Mouse (Mus musculus): ENCODE results near the gene Adam10. TPM values are rescaled to one million over a fixed set of nuclear protein-coding genes. Genes with fewer than 3 reads are reported as not detected.

Gene Adam10
- polyA plus RNA-seq, 1 experiment: 55.3 TPM

DNA sequence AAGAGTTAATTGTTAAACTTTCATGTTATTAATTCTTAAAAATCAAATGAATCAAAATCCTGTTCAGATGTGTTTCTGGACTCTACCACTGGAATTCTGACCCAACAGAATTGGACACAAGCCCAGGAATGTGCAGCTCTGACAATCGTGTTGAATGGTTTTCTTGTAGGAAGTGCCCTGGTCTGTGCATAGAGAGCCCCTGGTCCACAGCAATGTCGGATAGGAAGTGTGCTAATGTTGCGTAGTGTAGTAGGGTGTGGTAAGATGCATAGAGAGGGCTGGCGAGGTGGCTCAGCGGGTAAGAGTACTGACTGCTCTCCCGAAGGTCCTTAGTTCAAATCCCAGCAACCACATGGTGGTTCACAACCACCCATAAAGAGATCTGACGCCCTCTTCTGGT is 12.0 kb upstream of the Adam10 start:
- no peak for TF ChIP-seq GATA1 (IDR thresholded peaks at IDR 0.05; ENCODE audit: low read length)

DNA sequence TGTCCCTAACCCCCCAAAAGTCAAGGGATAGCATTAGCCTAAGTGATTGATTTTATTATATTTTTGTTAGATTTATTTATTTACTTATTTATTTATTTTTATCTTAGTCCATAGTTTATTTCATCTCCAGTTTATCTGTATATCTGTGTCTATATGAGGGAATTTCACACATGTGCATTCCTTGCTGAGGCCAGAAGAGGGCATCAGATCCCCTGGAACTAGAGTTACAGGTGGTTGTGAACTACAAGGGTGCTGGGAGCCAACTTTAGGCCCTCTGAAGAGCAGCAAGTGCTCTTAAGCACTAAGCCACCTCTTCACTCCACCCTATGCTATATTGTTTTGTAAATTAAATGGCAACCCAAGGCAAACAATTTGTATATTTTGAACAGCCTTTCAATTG is 10.7 kb upstream of the Adam10 start:
- TF ChIP-seq GATA1 (IDR thresholded peaks at IDR 0.05; ENCODE audit: low read length): no peak

DNA sequence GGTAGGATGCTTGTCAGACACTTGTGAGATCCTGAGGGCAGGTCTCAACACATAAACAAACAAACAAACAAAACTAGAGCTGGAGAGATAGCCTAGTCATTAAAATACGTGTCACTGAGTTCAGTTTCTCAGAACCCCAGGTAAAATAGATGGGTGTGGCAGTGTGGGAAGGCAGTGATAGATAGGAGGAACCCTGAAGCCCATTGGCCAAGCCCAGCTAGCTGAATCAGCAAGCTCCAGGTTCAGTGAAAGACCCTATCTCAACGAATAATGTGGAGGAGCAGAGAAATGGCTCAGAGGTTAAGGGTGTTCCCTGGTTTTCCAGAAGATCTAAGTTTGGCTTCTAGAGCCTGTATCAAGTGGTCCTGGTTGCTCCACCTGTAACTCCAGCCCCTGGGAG is 9.6 kb upstream of the Adam10 start:
- TF ChIP-seq GATA1 (IDR thresholded peaks at IDR 0.05; ENCODE audit: low read length): no peak

DNA sequence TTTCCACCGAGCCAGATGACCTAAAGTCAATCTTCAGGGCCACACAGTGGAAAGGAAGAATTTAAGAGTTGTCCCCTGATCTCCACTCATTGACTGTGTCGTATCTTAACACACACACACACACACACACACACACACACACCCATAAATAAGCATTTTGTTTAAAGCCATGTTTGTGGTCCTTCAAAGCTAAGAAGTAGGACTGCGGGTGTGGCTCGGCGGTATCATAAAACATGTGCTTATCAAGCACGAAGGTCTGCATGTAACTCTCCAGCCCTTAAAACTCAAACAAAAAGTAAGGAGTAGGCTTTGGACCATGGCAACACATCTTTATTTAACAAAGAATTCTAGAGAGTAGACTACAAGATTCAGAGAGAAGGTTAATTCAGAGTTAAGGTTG is 8.4 kb upstream of the Adam10 start:
- no peak for TF ChIP-seq GATA1 (IDR thresholded peaks at IDR 0.05; ENCODE audit: low read length)

DNA sequence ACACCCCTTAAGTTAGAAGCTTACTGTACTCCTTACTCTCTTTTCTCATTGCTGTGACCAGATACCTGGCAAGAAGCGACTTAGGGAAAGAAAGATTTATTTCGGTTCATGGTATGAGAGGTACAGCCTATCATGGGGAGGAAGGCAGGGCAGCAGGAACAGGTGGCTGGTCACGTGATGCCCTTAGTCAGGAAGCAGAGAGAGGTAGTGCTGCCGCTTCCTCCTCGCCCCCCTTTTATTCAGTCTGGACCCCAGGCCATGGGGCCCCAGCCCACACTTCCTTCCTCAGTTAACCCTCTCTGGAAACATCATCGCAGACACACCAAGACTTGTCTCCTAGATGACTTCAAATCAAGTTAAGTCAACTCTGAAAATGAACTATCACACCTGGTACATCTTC is 7.5 kb upstream of the Adam10 start:
- TF ChIP-seq GATA1 (IDR thresholded peaks at IDR 0.05; ENCODE audit: low read length): no peak

DNA sequence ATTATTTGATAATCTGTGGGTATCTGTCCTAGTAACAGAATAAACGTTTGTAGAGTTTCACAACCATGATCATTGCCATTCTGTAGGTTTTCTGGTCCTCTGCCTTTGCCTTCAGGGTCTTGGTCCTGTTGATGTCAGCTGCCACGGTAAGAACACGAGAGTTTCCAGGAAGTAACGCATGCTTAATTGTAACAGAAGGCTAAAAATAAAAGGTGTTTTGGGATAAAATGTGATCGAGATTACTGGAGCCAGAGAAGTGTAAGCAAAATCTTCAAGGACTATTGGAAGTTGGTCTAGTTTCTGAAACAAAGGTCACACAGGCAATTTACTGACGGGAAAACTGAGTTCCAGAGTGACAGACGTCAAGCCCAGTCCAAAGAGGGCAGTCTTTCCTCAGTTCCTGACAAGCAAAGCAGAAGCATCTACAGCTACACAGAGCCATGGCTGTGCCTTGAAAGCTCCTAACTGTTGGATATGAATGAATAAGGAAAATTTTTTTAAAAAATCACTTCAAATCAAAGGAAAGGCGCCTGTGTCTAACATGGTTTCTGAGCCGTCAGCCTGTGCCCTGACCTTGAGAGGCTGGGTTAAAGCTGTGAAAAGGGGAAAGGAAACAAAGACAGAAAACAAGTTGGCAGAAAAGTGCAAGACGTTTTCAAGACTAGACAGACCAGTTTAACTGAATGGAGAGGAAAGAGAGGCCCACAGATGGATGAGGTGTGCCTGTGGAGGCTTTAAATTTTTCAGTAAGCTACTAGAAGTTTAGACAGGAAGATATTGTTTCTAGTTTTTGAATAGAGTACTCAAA is 6.8 kb upstream of the Adam10 start:
- no peak for TF ChIP-seq GATA1 (IDR thresholded peaks at IDR 0.05; ENCODE audit: low read length)

DNA sequence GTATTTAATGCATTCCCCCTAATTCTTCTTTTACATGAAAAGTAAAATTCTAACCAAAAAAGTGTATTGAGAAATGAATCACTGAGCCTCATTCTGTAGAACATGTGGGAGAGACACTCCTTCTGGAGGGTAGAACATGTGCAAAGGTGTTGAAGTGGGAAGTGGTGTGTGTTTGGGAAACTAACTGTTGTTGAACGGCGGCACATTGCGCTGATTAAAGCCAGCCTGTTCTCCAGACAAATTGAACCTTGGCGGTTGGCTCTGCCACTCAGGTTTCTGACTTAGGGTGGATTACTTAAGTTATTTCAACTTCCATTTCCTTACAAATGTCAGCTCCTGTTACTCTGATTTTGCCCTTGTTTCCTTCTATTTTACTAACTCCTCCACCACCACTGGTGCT is 5.1 kb upstream of the Adam10 start:
- TF ChIP-seq GATA1 (IDR thresholded peaks at IDR 0.05; ENCODE audit: low read length): no peak

DNA sequence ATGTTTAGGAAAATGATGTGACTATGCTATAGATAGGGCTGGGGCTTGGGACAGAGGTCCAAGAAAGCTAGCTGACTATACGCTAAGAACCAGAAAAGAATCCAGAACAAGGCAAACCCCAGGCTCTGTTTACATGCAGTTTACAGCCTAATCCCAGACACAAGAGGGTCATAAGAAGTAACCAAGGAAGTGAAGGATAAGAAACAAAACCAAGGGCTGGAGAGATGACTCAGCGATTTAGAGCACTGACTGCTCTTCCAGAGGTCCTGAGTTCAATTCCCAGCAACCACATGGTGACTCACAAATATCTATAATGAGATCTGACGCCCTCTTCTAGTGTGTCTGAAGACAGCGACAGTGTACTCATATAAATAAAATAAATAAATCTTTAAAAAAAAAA is 3.7 kb upstream of the Adam10 start:
- TF ChIP-seq GATA1 (IDR thresholded peaks at IDR 0.05; ENCODE audit: low read length): no peak

DNA sequence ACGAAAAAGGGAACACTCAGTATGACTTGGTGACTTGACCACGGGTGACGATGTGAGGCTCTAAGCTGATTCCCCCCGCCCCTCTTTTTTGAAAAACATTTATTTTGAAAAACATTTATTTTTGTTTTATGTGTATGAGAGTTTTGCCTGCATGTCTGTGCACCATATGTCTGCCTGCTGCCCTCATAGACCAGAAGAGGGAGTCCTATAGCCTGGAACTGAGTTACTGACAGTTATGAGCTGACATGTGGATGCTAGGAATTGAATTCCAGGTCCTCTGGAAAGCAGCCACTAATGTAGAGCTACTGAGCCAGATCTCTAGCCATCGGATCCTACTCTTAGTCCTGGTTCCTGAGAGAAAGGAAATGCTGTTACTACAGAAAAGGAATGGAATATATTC is 2.8 kb upstream of the Adam10 start:
- no peak for TF ChIP-seq GATA1 (IDR thresholded peaks at IDR 0.05; ENCODE audit: low read length)

DNA sequence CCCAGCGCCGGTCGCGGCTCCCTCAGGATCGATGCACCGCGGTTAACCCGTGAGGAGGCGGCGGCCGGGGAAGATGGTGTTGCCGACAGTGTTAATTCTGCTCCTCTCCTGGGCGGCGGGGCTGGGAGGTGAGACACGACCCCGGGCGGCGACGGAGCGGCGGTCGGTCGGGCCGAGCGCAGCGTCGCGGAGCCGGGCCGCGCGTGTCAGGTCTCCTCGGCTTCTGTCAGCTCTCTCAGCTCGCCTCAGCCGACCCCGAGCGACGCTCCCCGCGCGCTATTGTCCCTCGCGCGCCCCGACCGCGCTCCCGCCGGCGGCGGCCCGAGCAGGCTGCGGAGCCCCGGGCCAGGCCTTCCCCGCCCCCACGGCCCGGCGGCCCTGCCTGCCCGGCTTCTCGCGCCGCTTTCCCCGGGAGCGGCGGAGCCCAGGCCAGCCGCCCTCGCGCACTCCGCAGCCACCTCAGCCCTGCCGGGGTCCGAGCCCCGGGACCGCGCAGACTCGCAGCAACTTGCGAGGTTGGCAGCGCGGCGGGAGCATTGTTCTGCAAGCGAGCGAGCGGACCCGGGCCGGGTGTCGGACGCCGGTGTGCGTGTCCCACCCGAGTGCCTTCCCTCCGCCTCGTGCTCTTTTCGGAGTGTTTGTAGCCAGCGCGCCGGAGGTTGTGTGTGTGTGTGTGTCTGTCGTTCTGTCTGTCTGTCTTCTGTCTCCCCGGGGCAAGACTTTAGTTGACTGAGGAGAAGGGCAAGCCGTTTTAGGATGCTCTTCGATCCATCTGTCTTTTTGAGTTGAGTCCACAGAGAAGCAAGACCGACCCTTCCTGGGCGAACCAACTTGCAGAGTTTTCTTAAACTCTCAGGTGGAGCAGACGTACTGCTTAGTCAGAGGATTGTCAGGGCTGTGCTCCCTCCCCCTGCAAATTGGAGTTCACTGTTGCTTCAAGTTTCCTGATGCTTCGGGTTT is 615 bp downstream of the Adam10 start:
- no peak for TF ChIP-seq GATA1 (IDR thresholded peaks at IDR 0.05; ENCODE audit: low read length)

DNA sequence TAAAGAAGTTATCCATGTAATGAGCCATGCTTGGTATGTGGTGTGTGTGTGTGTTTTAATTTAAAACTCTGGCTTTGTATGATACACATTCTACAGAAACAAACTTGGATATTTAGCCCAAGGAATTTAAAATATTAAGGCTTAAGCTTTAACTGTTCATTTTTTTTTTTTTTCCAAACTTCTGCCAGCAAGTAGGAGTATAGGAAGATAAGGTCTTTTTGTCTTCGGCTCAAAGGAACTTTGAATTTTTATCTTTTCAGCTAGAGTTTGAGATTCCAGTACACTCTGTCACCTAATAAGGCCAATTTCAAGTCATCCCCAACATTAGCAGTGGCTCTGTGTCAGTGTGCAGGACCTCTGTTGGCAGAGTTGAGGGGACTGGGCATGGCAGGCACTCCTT is 3.4 kb downstream of the Adam10 start:
- no peak for TF ChIP-seq GATA1 (IDR thresholded peaks at IDR 0.05; ENCODE audit: low read length)

DNA sequence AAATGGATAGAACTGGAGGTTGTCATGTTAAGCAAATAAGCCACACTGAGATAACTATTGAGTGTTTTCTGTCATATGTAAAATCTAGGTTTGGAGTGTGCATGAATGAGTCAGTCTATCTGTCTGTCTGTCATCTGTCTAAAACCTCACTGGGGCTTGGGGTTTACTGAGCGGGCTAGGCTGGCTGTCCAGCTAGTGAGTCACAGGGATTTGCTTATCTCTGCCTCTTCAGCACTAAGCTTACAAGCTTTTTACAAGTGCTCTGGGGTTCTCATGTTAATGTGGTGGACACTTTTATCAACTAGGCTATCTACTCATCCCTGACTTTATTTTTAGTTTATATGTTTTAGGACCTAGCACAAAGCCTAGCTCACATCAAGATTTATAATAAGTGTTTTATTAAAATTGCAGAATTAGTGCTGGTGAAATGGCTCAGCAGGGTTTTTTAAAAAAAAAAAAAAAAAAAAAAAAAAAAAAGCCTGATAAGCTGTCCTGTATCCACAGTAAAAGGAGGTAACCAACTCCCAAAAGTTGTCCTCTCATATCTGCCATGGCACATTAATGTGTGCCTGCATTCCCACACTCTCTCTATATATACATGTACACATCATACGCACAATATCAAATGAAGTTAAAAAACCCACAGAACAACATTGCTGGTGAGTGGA is 9.6 kb downstream of the Adam10 start:
- TF ChIP-seq GATA1 (IDR thresholded peaks at IDR 0.05; ENCODE audit: low read length): no peak

DNA sequence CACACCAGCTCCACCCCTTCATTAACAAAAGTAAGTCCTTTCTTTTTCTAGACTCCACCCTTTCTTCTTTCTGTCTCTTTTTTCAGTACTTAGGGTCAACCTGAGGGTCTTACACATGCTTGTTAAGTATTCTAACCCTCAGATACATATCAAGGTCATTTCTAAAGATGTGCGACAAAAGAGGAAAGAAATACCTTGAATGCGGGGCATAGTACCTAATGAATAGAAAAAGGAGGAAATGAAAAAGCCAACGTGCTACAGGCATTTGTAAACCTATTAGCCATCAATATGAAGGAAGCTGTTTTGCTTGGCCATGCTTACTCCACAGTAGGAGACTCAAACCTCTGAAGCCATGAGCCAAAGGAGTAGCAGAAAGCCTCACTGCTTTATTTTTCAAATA is 11.1 kb downstream of the Adam10 start:
- no peak for TF ChIP-seq GATA1 (IDR thresholded peaks at IDR 0.05; ENCODE audit: low read length)

DNA sequence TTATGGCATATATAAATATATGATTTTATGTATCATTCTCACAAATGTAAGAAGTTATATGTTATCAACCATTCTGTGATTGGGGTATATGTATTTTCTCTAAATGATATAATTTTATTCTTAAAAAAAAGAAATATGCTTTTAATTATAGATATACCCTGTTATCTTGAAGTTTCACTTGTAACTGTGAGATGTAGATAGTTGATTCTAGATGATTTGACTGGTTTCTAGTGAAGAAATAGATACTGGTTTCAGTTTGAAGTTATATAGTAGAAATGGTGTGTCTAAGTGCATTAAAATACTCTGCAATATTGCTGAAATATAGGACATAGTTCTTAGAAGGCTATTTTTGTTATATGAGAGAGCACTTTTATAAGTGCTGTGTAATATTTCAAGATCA is 11.8 kb downstream of the Adam10 start:
- no peak for TF ChIP-seq GATA1 (IDR thresholded peaks at IDR 0.05; ENCODE audit: low read length)

DNA sequence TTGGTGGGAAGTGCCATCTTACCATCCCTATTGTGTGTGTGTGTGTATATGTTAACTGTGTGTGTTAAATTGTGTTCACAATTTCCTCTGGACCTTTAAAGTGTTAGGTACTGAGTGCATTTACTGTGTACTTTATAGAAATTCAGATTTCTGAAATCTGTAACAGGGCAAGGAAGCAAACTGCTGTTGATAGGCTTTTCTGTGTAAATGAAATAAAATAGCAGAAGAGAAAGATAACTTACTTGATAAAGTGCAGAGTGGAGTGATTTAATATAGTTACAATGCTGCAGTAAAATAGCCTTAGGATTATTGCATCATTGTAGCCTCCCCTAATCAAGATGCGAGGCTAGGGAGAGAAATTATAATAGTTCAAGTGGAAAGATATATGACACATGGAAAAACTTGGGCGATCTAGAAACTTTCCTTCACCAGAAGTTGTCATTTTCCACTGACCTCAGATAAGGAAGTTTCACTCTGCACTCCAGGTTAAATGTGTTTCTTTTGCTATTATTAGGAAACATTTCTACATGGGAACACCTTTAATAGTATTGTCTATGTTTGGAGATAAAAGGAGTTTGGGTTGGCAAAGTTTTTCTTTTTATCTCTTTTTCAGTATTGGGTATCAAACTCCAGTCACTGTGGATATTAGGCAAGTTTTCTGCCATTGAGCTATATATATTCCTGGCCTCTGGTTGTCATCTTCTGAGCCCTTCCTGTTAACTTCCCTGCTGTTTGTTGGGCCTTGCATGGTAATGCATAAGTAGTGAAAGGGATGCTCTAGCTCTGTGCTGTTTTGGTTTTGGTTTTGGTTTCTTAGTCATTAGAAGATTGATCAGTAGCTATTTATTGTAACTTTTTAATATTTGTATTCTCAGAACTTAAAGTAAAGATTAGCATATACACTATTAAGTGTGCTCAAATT is 13.2 kb downstream of the Adam10 start:
- TF ChIP-seq GATA1 (IDR thresholded peaks at IDR 0.05; ENCODE audit: low read length): no peak
